Mouse (Mus musculus) kidney, embryonic 14.5 days (tissue): ENCODE data around the gene Ap3m1. TPM values are rescaled to one million over a fixed set of nuclear protein-coding genes. Genes with fewer than 3 reads are reported as not detected.
"Not testable (repeated sequence)": the region's sequence is repeated elsewhere in the genome, so short reads cannot be mapped to it uniquely, and the experiment has no call there.

ENCODE experiments used
- ATAC-seq: fragments of 200-750 bp; cut with Nextera tagmentation; 2 replicates; pipeline ENCODE4 v1.8.0; 2017; ENCODE audit warnings: moderate number of reproducible peaks, mild to moderate bottlenecking, moderate TSS enrichment, moderate library complexity; ENCODE audit not compliant: low FRiP score, low TSS enrichment
- H3K27ac ChIP-seq: fragments of 300-500 bp; sonication (generic); 2 replicates; pipeline ENCODE4 v1.5.1; 2014; ENCODE audit warnings: low read depth, mild to moderate bottlenecking, low read length, moderate library complexity, mixed read lengths
- H3K27me3 ChIP-seq: fragments of 300-500 bp; sonication (generic); 2 replicates; pipeline ENCODE4 v1.6.1; 2014; ENCODE audit warnings: mild to moderate bottlenecking, low read length; ENCODE audit not compliant: control insufficient read depth, insufficient read depth
- H3K36me3 ChIP-seq: fragments of 300-500 bp; sonication (generic); 2 replicates; pipeline ENCODE4 v1.6.1; 2014; ENCODE audit warnings: low read length, mixed read lengths; ENCODE audit not compliant: control insufficient read depth, insufficient read depth
- H3K4me1 ChIP-seq: fragments of 300-500 bp; sonication (generic); 2 replicates; pipeline ENCODE4 v1.6.1; 2014; ENCODE audit warnings: low read length, mixed read lengths; ENCODE audit not compliant: control insufficient read depth, insufficient read depth
- H3K4me2 ChIP-seq: fragments of 300-500 bp; sonication (generic); replicated peaks from 2 replicates; pipeline ENCODE4 v1.6.1; 2014; ENCODE audit warnings: low read depth, mild to moderate bottlenecking, low read length
- H3K4me3 ChIP-seq: fragments of 300-500 bp; sonication (generic); 2 replicates; pipeline ENCODE4 v1.5.1; 2014; ENCODE audit warnings: mild to moderate bottlenecking, low read length
- H3K9ac ChIP-seq: fragments of 300-500 bp; sonication (generic); 2 replicates; pipeline ENCODE4 v1.6.1; 2014; ENCODE audit warnings: low read depth, mild to moderate bottlenecking, low read length, moderate library complexity
- H3K9me3 ChIP-seq: fragments of 300-500 bp; sonication (generic); 2 replicates; pipeline ENCODE4 v1.6.1; 2016; ENCODE audit warnings: low read length; ENCODE audit not compliant: control insufficient read depth
- WGBS: fragments of 180-500 bp; shearing (Covaris S2); extraction: QIAGEN DNeasy Blood & Tissue Kit; methylation state at CpG from one replicate; pipeline ENCODE4 v1.1.7; 2014; 5-methylcytosine and 5-hydroxymethylcytosine counted together
- polyA plus RNA-seq: library from polyadenylated mRNA; unstranded; fragments of >200 nt; fragmentation: Nextera tagmentation; extraction: Ambion mirVana; gene quantifications from 2 replicates; pipeline ENCODE4 v1.2.1, GENCODE M21; 2014

Ap3m1 gene
- polyA plus RNA-seq = 70.0 and 89.8 TPM in 2 replicates

GRCm38 (mm10) chr14:21052112-21052780 is at the start of gene Ap3m1, which contains the start of gene Adk:
Gene Ap3m1 (minus strand): TSS chr14:21052508.
Gene Adk (plus strand): TSS chr14:21052574.
- ATAC-seq = peak; percentile 98
- H3K27ac ChIP-seq = peak within 1 kb of the TSS; percentile 77
- H3K9me3 ChIP-seq = no peaks in the 10 kb centered on the region
- peaks cover 10% of the 10 kb centered on the region; the same call in 1 of the 2 replicates for H3K4me1 ChIP-seq
- H3K4me2 ChIP-seq = peak within 1 kb of the TSS; percentile 78
- peaks cover 5% of the 10 kb centered on the region; the same call in 1 of the 2 replicates for H3K36me3 ChIP-seq
- under 1% methylated on average over 46 of the region's 48 CpGs for WGBS
- peak within 1 kb of the TSS; percentile 68 for H3K9ac ChIP-seq
- H3K27me3 ChIP-seq = no peaks in the 10 kb centered on the region
- peak within 1 kb of the TSS; percentile 77 for H3K4me3 ChIP-seq

GRCm38 (mm10) chr14:21101562-21101961 is 49.3 kb upstream of the Ap3m1 start:
- Histone ChIP-seq H3K9ac (no peak overlapping the region), H3K27ac (no peak overlapping the region), H3K36me3 (no peaks in the 10 kb centered on the region; the same call in 1 of the 2 replicates), H3K4me2 (no peak overlapping the region), H3K4me3 (no peak overlapping the region), H3K27me3 (no peaks in the 10 kb centered on the region), H3K9me3 (no peaks in the 10 kb centered on the region), H3K4me1 (peaks cover 11% of the 10 kb centered on the region)
- WGBS = 58% methylated on average over 7 of the region's 7 CpGs
- no peak for ATAC-seq

GRCm38 (mm10) chr14:21100876-21101275 is 48.6 kb upstream of the Ap3m1 start:
- no peak overlapping the region for H3K9ac ChIP-seq

GRCm38 (mm10) chr14:21099371-21099770 is 47.1 kb upstream of the Ap3m1 start:
- Histone ChIP-seq H3K4me3 (no peak overlapping the region), H3K9me3 (no peaks in the 10 kb centered on the region), H3K4me2 (no peak overlapping the region), H3K9ac (no peak overlapping the region), H3K27ac (no peak overlapping the region), H3K27me3 (no peaks in the 10 kb centered on the region), H3K36me3 (no peaks in the 10 kb centered on the region; the same call in 1 of the 2 replicates), H3K4me1 (peaks cover 14% of the 10 kb centered on the region)
- ATAC-seq = no peak
- 41% methylated on average over 7 of the region's 7 CpGs for WGBS

More at GRCm38 (mm10) chr14:21100876-21101275, 48.6 kb upstream of the Ap3m1 start:
- ATAC-seq = no peak
- Histone ChIP-seq H3K9me3 (no peaks in the 10 kb centered on the region), H3K36me3 (no peaks in the 10 kb centered on the region; the same call in 1 of the 2 replicates), H3K4me3 (no peak overlapping the region), H3K27ac (no peak overlapping the region), H3K4me1 (peaks cover 14% of the 10 kb centered on the region), H3K4me2 (no peak overlapping the region), H3K27me3 (no peaks in the 10 kb centered on the region)
- WGBS = 83% methylated on average over 2 of the region's 2 CpGs

GRCm38 (mm10) chr14:21096689-21097088 is 44.4 kb upstream of the Ap3m1 start:
- Histone ChIP-seq H3K9me3 (no peaks in the 10 kb centered on the region), H3K4me1 (peaks cover 14% of the 10 kb centered on the region), H3K36me3 (peaks cover 8% of the 10 kb centered on the region; the same call in 1 of the 2 replicates), H3K27me3 (no peaks in the 10 kb centered on the region), H3K9ac (no peak overlapping the region), H3K4me2 (no peak overlapping the region), H3K4me3 (no peak overlapping the region), H3K27ac (no peak overlapping the region)
- no peak for ATAC-seq
- 65% methylated on average over 4 of the region's 4 CpGs for WGBS

GRCm38 (mm10) chr14:21096279-21096678 is 44.0 kb upstream of the Ap3m1 start:
- H3K36me3 ChIP-seq = peaks cover 8% of the 10 kb centered on the region; the same call in 1 of the 2 replicates
- ATAC-seq = no peak
- H3K4me3 ChIP-seq = no peak overlapping the region
- no peak overlapping the region for H3K27ac ChIP-seq
- no peaks in the 10 kb centered on the region for H3K27me3 ChIP-seq
- peaks cover 14% of the 10 kb centered on the region for H3K4me1 ChIP-seq
- H3K9me3 ChIP-seq = no peaks in the 10 kb centered on the region
- no peak overlapping the region for H3K4me2 ChIP-seq
- no peak overlapping the region for H3K9ac ChIP-seq

GRCm38 (mm10) chr14:21094161-21094560 is 41.9 kb upstream of the Ap3m1 start:
- H3K27me3 ChIP-seq, H3K9ac ChIP-seq, ATAC-seq, H3K36me3 ChIP-seq, H3K4me2 ChIP-seq, H3K27ac ChIP-seq, H3K9me3 ChIP-seq, H3K4me1 ChIP-seq, H3K4me3 ChIP-seq: not testable (repeated sequence)

- no peak for ATAC-seq
- 92% methylated on average over 3 of the region's 3 CpGs for WGBS
Measured at GRCm38 (mm10) chr14:21090930-21091486, 38.7 kb upstream of the Ap3m1 start.

GRCm38 (mm10) chr14:21090400-21090799 is 38.1 kb upstream of the Ap3m1 start:
- peaks cover 8% of the 10 kb centered on the region; the same call in 1 of the 2 replicates for H3K36me3 ChIP-seq
- no peaks in the 10 kb centered on the region for H3K9me3 ChIP-seq
- ATAC-seq = no peak
- H3K27ac ChIP-seq = no peak overlapping the region
- 62% methylated on average over 3 of the region's 3 CpGs for WGBS
- H3K4me2 ChIP-seq = no peak overlapping the region
- H3K27me3 ChIP-seq = no peaks in the 10 kb centered on the region
- H3K9ac ChIP-seq = no peak overlapping the region
- peaks cover 14% of the 10 kb centered on the region for H3K4me1 ChIP-seq
- no peak overlapping the region for H3K4me3 ChIP-seq

More at GRCm38 (mm10) chr14:21090930-21091486, 38.7 kb upstream of the Ap3m1 start:
- H3K4me2 ChIP-seq = no peak overlapping the region
- peaks cover 11% of the 10 kb centered on the region for H3K4me1 ChIP-seq
- H3K9me3 ChIP-seq = no peaks in the 10 kb centered on the region
- no peak overlapping the region for H3K4me3 ChIP-seq
- peaks cover 8% of the 10 kb centered on the region; the same call in 1 of the 2 replicates for H3K36me3 ChIP-seq
- H3K27me3 ChIP-seq = no peaks in the 10 kb centered on the region
- H3K27ac ChIP-seq = no peak overlapping the region
- no peak overlapping the region for H3K9ac ChIP-seq
